Mouse (Mus musculus) adrenal gland (tissue): ENCODE measurements around the gene Slc5a11.

ENCODE experiments used
- intact Hi-C: fragments of 180-260 bp; cut with DNase I; formaldehyde crosslinking; loops from one replicate; pipeline ENCODE4 v1.15.1; 2025

Slc5a11 gene

GRCm38 (mm10) chr7:123273056-123273455 lies 58.5 kb downstream of the Slc5a11 start:
- intact Hi-C loops: no loop called here

DNA sequence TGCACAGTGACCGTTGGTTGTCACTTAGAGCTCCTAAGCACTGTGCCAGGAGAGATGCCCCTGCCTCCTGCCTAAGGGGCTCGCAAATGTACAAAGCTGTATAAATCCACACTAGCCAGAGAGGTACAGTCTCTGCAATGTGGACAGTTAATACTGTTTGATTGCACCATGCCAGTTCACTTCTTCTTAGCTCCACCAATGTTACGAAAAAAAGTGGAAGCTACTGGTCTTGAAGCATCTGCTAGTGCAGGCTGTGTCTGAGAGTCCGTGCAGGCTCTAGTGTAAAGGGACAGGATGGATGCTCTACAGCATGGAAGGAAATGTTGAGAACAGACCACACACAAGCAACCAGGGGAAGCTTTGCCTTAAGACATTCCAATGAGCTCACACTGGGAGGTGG lies 62.0 kb downstream of the Slc5a11 start:
- intact Hi-C loops: no loop called here

GRCm38 (mm10) chr7:123279797-123280196 lies 65.2 kb downstream of the Slc5a11 start:
- intact Hi-C loops: no loop called here

DNA sequence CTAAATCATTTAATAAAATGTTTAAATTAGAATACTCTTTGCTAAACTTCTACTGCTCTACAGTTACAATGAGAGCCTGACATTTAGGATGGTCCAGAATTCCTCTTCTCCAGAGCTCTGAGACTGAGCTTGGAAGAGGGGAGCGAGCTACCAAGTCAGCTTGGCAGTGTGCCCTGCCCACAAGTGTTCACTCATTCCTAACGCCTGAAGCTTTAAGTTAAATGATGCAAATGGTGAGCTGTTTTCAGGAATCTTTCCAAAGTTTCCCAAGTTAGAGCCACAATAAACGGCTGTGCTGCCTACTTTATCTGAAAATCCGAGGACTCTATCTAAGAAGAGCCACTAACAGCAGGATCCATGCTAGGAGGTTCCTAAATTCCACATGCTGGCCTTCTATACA lies 69.2 kb downstream of the Slc5a11 start:
- intact Hi-C loops: no loop called here

DNA sequence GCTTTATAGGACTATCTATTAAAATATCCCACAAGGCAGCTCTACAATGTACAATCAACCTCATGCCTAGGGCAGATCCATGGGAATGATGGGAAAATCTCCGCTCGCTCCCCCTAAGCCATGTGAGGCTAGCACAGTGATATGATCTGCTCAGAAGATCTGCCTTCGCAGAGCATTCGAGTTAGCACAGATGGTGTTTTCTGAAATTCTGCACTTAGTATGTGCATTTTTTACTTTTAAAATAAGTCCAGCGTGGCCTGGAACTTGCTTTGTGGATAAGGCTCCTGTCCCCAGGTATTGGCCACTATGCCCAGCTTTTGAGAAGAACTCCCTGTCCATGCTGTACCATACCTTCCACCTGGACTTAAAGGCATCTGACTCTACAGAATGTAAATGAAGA lies 71.3 kb downstream of the Slc5a11 start:
- intact Hi-C loops: no loop called here

- intact Hi-C loops: no loop called here
Measured at GRCm38 (mm10) chr7:123287903-123288302, 73.3 kb downstream of the Slc5a11 start.

GRCm38 (mm10) chr7:123289176-123289575 lies 74.6 kb downstream of the Slc5a11 start:
- intact Hi-C loops: no loop called here

DNA sequence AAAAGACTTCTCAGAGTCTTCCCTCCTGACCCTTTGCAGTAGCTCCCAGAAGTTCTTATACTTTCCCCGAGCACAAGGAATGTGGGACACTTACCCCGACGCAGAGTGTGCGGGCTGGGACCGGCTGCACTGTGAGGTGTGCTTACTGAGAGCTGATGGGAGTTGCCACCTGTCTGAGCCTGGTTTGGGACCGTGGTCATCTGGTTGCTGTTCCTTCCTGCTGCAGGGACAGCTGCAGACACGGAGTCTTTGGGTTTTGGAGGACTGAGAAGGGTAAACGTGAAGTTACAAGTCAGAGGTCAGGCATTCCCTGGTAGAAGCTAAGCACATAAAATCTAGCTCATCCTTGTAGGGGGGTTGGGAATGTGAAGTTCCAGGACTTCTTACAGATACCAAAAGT lies 77.4 kb downstream of the Slc5a11 start:
- intact Hi-C loops: loop anchor here (10.0 kb wide), 1 partner anchor 287 kb away; no protein-coding TSS in a partner anchor

- intact Hi-C loops: loop anchor here (10.0 kb wide), 1 partner anchor 289 kb away; no protein-coding TSS in a partner anchor
Measured at GRCm38 (mm10) chr7:123293898-123294297, 79.3 kb downstream of the Slc5a11 start.

- intact Hi-C loops: loop anchor here (10.0 kb wide), 1 partner anchor 291 kb away; no protein-coding TSS in a partner anchor
Measured at GRCm38 (mm10) chr7:123295423-123295822, 80.8 kb downstream of the Slc5a11 start.

DNA sequence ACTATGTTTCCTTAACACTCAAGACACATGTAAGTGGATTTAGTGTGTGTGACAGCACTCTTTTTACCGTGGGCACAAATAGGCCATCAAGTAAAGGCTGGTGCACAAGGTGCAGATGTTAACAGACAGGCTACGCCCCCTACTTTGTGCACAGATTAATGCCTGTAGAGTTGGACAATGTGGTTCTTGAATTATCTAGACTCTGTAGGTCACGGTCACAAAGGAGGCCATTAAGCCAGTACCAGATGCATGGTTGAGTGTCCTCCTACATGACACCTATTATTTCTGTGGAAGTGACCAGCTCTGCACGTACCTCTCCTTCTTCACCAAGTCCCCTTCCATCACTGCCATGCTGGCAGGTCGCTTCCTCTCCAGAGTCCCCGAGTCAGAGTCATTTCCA lies 81.5 kb downstream of the Slc5a11 start:
- intact Hi-C loops: loop anchor here (10.0 kb wide), 1 partner anchor 291 kb away; no protein-coding TSS in a partner anchor

DNA sequence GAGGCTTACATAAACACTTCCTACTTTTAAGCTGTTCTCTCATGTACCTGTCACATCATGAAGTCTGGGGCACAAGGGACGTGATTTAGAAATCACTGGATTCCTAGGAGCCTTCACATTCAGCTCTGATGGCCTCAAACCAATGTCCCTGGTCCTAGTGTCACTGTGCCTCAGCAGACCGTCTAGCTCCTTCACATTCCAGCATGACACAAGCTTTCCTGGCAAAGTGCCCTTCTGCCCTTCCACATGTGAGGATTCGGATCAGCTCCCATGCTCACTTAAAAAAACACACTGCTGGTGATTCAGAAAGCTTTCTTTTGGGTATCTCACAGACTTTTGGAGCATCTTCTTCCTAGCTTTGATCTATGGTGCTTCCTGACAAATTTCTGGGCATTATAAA lies 83.6 kb downstream of the Slc5a11 start:
- intact Hi-C loops: loop anchor here (10.0 kb wide), 1 partner anchor 293 kb away; no protein-coding TSS in a partner anchor

DNA sequence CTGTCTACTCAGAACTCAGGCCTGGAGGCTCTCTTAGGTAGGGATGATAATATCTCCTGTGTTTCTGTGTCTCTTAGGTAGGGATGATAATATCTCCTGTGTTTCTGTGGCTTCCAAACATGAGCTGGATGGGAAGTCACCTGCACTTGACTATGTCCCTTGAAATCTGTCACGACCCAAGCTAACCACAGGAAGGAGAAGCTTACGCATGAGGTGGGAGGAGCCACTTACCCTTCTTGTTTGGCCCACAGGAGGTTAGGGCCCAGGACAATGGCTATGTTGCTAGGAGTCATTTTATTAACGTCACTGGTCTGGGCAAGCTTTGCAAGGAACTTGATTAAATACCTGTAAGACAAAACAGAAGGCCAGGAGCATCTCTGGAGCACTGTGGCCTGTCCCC lies 85.7 kb downstream of the Slc5a11 start:
- intact Hi-C loops: no loop called here

DNA sequence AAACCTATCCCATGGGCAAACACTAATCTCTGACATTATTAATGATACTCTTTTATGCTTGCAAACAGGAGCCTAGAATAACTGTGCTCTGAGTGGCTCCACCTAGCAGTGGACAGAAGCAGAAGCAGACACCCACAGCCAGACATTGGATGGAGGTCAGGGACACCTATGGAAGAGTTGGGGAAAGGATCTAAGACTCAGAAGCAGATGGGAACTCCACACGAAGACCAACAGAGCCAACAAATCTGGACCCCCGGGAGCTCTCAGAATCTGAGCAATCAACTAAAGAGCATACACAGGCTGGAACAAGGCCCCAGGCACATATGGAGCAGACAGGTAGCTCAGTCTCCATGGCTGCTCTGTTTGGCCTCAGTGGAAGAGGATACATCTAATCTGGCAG lies 90.8 kb downstream of the Slc5a11 start:
- intact Hi-C loops: no loop called here

- intact Hi-C loops: no loop called here
Measured at GRCm38 (mm10) chr7:123307236-123307635, 92.7 kb downstream of the Slc5a11 start.

DNA sequence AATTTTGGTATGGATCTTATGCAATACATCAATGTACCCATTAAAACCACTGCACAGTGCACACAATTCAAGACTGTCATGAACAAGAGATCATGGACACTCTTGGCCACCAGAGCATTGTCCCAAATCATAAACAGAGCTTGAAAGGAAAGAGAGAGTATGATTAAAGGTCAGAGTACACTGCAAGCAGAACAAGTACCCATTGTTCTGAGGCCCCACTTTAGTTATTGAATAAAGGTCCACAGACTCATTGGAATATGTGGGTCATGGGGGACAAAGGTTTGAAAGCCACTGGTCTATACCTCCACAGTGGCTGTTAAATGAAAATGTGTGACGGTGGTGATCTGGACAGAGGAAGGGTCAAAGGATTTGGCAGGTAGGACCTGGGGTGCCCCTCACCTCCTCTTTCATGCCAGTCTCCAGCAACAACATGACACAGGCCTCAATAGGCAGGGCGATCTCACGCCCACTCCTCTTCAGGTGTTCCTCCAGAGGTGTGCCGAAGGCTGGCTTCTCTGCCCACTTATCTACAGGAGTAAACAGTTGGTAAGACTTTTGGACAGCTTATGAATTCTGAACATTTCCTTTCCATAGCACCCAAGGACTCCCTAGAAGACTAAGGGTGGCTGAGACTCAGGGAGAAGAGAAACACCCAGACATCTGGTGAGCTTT lies 93.4 kb downstream of the Slc5a11 start:
- intact Hi-C loops: no loop called here

DNA sequence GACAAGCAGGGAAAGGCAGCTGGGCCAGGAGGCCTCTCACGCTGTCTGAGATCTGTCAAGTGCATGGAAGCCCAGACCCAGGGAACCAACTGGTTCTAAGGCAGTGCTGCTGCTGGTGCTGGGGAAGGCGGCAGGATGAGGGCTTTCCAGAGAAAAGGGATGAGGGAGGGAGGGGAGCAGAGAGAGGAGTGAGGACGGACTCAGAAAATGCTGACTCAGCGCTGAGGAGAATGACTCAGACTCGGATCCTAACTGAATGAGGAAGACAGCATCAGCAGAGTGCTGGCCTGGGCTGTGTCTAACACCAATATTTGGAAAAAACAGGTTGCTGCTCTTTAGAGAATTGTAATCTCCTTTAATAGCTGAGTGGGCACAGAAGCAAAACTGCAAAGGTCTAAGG lies 97.3 kb downstream of the Slc5a11 start:
- intact Hi-C loops: no loop called here

DNA sequence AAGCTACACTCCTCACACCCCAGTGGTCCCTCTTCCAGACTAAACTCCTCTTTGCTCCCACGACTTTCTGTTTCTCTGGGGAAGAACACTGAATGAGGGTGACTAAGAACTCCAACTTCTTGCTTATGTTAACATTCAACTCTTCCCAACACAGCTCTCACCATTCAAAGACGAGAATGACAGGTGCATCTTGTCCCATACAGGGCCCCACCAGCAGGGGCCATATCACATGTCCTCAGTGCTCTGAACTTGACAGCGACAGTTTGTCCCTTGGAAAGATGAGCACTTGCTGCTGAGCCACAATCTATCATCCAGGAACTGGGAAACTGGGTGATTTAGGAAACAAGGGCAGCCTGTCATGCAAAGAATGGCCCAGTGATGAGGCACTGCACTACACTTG lies 98.2 kb downstream of the Slc5a11 start:
- intact Hi-C loops: no loop called here

DNA sequence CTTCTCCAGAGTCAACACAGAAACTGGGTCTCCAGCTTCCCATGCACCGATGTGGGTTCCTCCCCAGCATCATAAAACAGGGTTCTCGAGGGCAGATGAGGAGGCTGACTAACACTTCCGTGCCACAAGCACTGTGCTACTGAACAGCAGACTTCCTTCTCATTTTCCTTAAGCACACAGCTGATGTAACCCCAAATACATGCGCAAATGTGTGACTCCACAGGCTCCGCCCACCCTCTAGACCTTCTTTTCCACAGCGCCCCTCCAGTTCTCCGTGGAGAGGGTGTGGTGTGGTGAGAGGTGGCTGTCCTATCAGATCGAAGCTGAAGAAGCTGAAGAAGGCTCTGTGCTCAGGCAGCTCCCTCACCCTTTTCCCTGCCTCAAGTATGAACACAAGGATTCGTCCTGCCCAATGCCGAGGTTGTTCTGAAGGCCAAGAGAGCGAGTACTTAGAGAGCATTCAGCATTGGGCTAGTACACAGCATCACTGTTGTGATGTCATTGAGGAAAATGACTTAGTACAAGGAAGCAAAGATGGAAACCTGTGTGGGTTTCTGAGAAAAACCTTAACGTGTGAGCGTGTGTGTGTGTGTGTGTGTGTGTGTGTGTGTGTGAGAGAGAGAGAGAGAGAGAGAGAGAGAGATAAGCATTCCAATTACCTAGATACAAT lies 108.0 kb downstream of the Slc5a11 start:
- intact Hi-C loops: no loop called here
